Mouse (Mus musculus) limb, embryonic 14.5 days (tissue): ENCODE data around the gene 6030458C11Rik. TPM values are rescaled to one million over a fixed set of nuclear protein-coding genes. Genes with fewer than 3 reads are reported as not detected.

Source experiments
- ATAC-seq: fragments of 200-750 bp; cut with Nextera tagmentation; 2 replicates; pipeline ENCODE4 v1.8.0; 2017; ENCODE audit warnings: low read depth, moderate number of reproducible peaks, moderate TSS enrichment; ENCODE audit not compliant: low FRiP score
- DNase-seq: peaks from one replicate; pipeline ENCODE4 v3.0.0-alpha.2; 2015; ENCODE audit warnings: low spot score
- H3K27ac ChIP-seq: fragments of 300-500 bp; sonication (generic); replicated peaks from 2 replicates; pipeline ENCODE4 v1.5.1; 2014; ENCODE audit warnings: low read depth, mild to moderate bottlenecking, low read length, moderate library complexity, mixed read lengths
- H3K27me3 ChIP-seq: fragments of 300-500 bp; sonication (generic); 2 replicates; pipeline ENCODE4 v1.6.1; 2014; ENCODE audit warnings: low read length, mixed read lengths; ENCODE audit not compliant: control insufficient read depth, insufficient read depth
- H3K36me3 ChIP-seq: fragments of 300-500 bp; sonication (generic); 2 replicates; pipeline ENCODE4 v1.6.1; 2014; ENCODE audit warnings: mild to moderate bottlenecking, low read length, moderate library complexity, mixed read lengths; ENCODE audit not compliant: control insufficient read depth, insufficient read depth
- H3K4me1 ChIP-seq: fragments of 300-500 bp; sonication (generic); 2 replicates; pipeline ENCODE4 v1.6.1; 2014; ENCODE audit warnings: antibody characterized with exemption, low read length, mixed read lengths; ENCODE audit not compliant: control insufficient read depth, insufficient read depth
- H3K4me2 ChIP-seq: fragments of 300-500 bp; sonication (generic); replicated peaks from 2 replicates; pipeline ENCODE4 v1.6.1; 2014; ENCODE audit warnings: low read depth, mild to moderate bottlenecking, low read length, moderate library complexity; ENCODE audit not compliant: severe bottlenecking
- H3K4me3 ChIP-seq: fragments of 300-500 bp; sonication (generic); replicated peaks from 2 replicates; pipeline ENCODE4 v1.5.1; 2014; ENCODE audit warnings: low read length
- H3K9ac ChIP-seq: fragments of 300-500 bp; sonication (generic); 2 replicates; pipeline ENCODE4 v1.6.1; 2014; ENCODE audit warnings: mild to moderate bottlenecking, low read depth, low read length, moderate library complexity; ENCODE audit not compliant: severe bottlenecking
- H3K9me3 ChIP-seq: fragments of 300-500 bp; sonication (generic); 2 replicates; pipeline ENCODE4 v1.6.1; 2016; ENCODE audit warnings: low read length; ENCODE audit not compliant: control insufficient read depth
- POLR2A ChIP-seq: fragments of 200-500 bp; IDR thresholded peaks from 2 replicates; pipeline ENCODE4 v1.8.0; 2012; ENCODE audit warnings: inconsistent platforms, mild to moderate bottlenecking, moderate library complexity, borderline replicate concordance; ENCODE audit not compliant: insufficient read depth, insufficient read length; ENCODE audit errors: extremely low read depth
- WGBS: fragments of 180-500 bp; shearing (Covaris S2); extraction: QIAGEN DNeasy Blood & Tissue Kit; methylation state at CpG from one replicate; pipeline ENCODE4 v1.1.7; 2014; 5-methylcytosine and 5-hydroxymethylcytosine counted together
- polyA plus RNA-seq, 2 experiments: library from polyadenylated mRNA; depleted of rRNA in 1 of 2; stranded (reverse) in 1 of 2; unstranded in 1 of 2; fragments of >200 nt; fragmentation: Nextera tagmentation in 1 of 2; extraction: Ambion mirVana in 1 of 2; gene quantifications; 2 replicates each; pipeline versions ENCODE4 v1.2.1 to v1.2.3; 2012 to 2014

The 6030458C11Rik gene
- polyA plus RNA-seq, 2 experiments, result 27.8 to 33.0 TPM

- H3K27me3 ChIP-seq, result no peaks in the 10 kb centered on the region
- H3K4me3 ChIP-seq, result no peak overlapping the region
- ATAC-seq (no peak), DNase-seq (no peak)
- no peak for TF ChIP-seq POLR2A
- peaks cover 64% of the 10 kb centered on the region for H3K36me3 ChIP-seq
- 98% methylated on average over 4 of the region's 4 CpGs for WGBS
- H3K27ac ChIP-seq, result no peak overlapping the region
- H3K4me2 ChIP-seq, result no peak overlapping the region
- H3K4me1 ChIP-seq, result no peaks in the 10 kb centered on the region
- H3K9ac ChIP-seq, result no peak overlapping the region
- no peaks in the 10 kb centered on the region for H3K9me3 ChIP-seq
Measured at GRCm38 (mm10) chr15:12832599-12832998, 8.2 kb upstream of the 6030458C11Rik start.

GRCm38 (mm10) chr15:12829878-12830277 is 5.4 kb upstream of the 6030458C11Rik start:
- no peak overlapping the region for H3K4me3 ChIP-seq
- no peak for ATAC-seq
- no peak for DNase-seq
- peaks cover 11% of the 10 kb centered on the region for H3K4me1 ChIP-seq
- H3K36me3 ChIP-seq, result peaks cover 50% of the 10 kb centered on the region
- TF ChIP-seq POLR2A, result no peak
- 94% methylated on average over 3 of the region's 3 CpGs for WGBS
- H3K27ac ChIP-seq, result no peak overlapping the region
- H3K27me3 ChIP-seq, result no peaks in the 10 kb centered on the region
- H3K4me2 ChIP-seq, result no peak overlapping the region
- no peaks in the 10 kb centered on the region for H3K9me3 ChIP-seq
- H3K9ac ChIP-seq, result no peak overlapping the region

- no peaks in the 10 kb centered on the region for H3K27me3 ChIP-seq
- WGBS, result 47% methylated on average over 12 of the region's 12 CpGs
- DNase-seq (no peak), ATAC-seq (no peak)
- TF ChIP-seq POLR2A, result no peak
- H3K4me2 ChIP-seq, result peak overlapping the region; percentile 71
- H3K36me3 ChIP-seq, result peaks cover 41% of the 10 kb centered on the region
- no peaks in the 10 kb centered on the region for H3K9me3 ChIP-seq
- H3K27ac ChIP-seq, result peak overlapping the region; percentile 54; the same call in 1 of the 2 replicates
- H3K4me3 ChIP-seq, result peak overlapping the region; percentile 92
- H3K4me1 ChIP-seq, result peaks cover 11% of the 10 kb centered on the region
- H3K9ac ChIP-seq, result peak overlapping the region; percentile 79
Measured at GRCm38 (mm10) chr15:12825408-12825807, 959 bp upstream of the 6030458C11Rik start.

GRCm38 (mm10) chr15:12824965-12825364 is 516 bp upstream of the 6030458C11Rik start:
- H3K27me3 ChIP-seq, result no peaks in the 10 kb centered on the region
- peak overlapping the region; percentile 54 for H3K27ac ChIP-seq
- peak overlapping the region; percentile 92 for H3K4me3 ChIP-seq
- no peak for DNase-seq
- no peaks in the 10 kb centered on the region for H3K9me3 ChIP-seq
- peak overlapping the region; percentile 79 for H3K9ac ChIP-seq
- TF ChIP-seq POLR2A, result no peak
- peak; percentile 45; the same call in 1 of the 2 replicates for ATAC-seq
- H3K4me1 ChIP-seq, result peaks cover 11% of the 10 kb centered on the region
- WGBS, result under 1% methylated on average over 31 of the region's 31 CpGs
- H3K36me3 ChIP-seq, result peaks cover 43% of the 10 kb centered on the region
- peak overlapping the region; percentile 71 for H3K4me2 ChIP-seq

- H3K27ac ChIP-seq, result no peak overlapping the region
- ATAC-seq, result no peak
- peak overlapping the region; percentile 92 for H3K4me3 ChIP-seq
- no peaks in the 10 kb centered on the region for H3K9me3 ChIP-seq
- DNase-seq, result no peak
- peak overlapping the region; percentile 88 for H3K9ac ChIP-seq
- WGBS, result 92% methylated on average over 2 of the region's 2 CpGs
- H3K27me3 ChIP-seq, result no peaks in the 10 kb centered on the region
- H3K36me3 ChIP-seq, result peaks cover 43% of the 10 kb centered on the region
- peaks cover 11% of the 10 kb centered on the region for H3K4me1 ChIP-seq
- TF ChIP-seq POLR2A, result no peak
- H3K4me2 ChIP-seq, result peak overlapping the region; percentile 70
Measured at GRCm38 (mm10) chr15:12823455-12824119, 862 bp downstream of the 6030458C11Rik start.
